Mouse (Mus musculus): ENCODE data around the gene Col2a1.

Gene Col2a1

GRCm38 (mm10) chr15:98002113-98002990, 2.1 kb downstream of the Col2a1 start:
- DNase-seq = no peak

- DNase-seq = no peak
Measured at GRCm38 (mm10) chr15:98001321-98002112, 3.0 kb downstream of the Col2a1 start.

- no peak for DNase-seq
Measured at GRCm38 (mm10) chr15:97999991-98000390, 4.5 kb downstream of the Col2a1 start.

GRCm38 (mm10) chr15:97999546-97999945, 4.9 kb downstream of the Col2a1 start:
- DNase-seq = no peak

- peak; percentile 65 for DNase-seq
Measured at GRCm38 (mm10) chr15:97996716-97997256, 7.7 kb downstream of the Col2a1 start.

GRCm38 (mm10) chr15:97992712-97993286, 11.7 kb downstream of the Col2a1 start:
- peak; percentile 68 for DNase-seq

GRCm38 (mm10) chr15:97992027-97992711, 12.3 kb downstream of the Col2a1 start:
- no peak for DNase-seq

- DNase-seq = no peak
Measured at GRCm38 (mm10) chr15:97991285-97991895, 13.1 kb downstream of the Col2a1 start.

GRCm38 (mm10) chr15:97990721-97991120, 13.8 kb downstream of the Col2a1 start:
- no peak for DNase-seq

GRCm38 (mm10) chr15:97990124-97990523, 14.4 kb downstream of the Col2a1 start:
- no peak for DNase-seq

GRCm38 (mm10) chr15:97989544-97989943, 15.0 kb downstream of the Col2a1 start:
- no peak for DNase-seq

GRCm38 (mm10) chr15:97981560-97981959, 22.9 kb downstream of the Col2a1 start:
- DNase-seq = no peak

- no peak for DNase-seq
Measured at GRCm38 (mm10) chr15:97973248-97974005, 31.1 kb downstream of the Col2a1 start.

GRCm38 (mm10) chr15:97972580-97972979, 31.9 kb downstream of the Col2a1 start:
- DNase-seq = no peak

- DNase-seq = peak; percentile 37
Measured at GRCm38 (mm10) chr15:97970299-97970698, 34.2 kb downstream of the Col2a1 start.

- DNase-seq = no peak
Measured at GRCm38 (mm10) chr15:97965311-97966045, 39.0 kb downstream of the Col2a1 start.

GRCm38 (mm10) chr15:97964836-97965187, 39.7 kb downstream of the Col2a1 start:
- DNase-seq = no peak

GRCm38 (mm10) chr15:97963989-97964835, 40.3 kb downstream of the Col2a1 start, which contains the start of gene Tmem106c:
Tmem106c (plus strand) TSS chr15:97964200.
- peak; percentile 93 for DNase-seq

- DNase-seq = no peak
Measured at GRCm38 (mm10) chr15:97963329-97963988, 41.0 kb downstream of the Col2a1 start.
